19 mouse cellular contexts compared by ENCODE assay signal in genomic region chr2:79542191-79542980, GRCm38 (mm10).
DNase-seq lines count a peak whose midpoint lies in the region; ATAC-seq and TF ChIP-seq lines count a peak whose summit lies in the region.
"Had no signal": no experiment of that assay in that cellular context is flagged by ENCODE, and none has a peak within 500 bp of the region (broad histone marks: within the 10 kb centered on the region; RNA-seq: fewer than 3 reads in every experiment).

No protein-coding gene starts in this region.

- TF ChIP-seq CTCF in heart, adult 2 months (IDR thresholded peaks at IDR 0.05): no peak
- no peak for TF ChIP-seq CTCF in layer of hippocampus, adult 2 months (conservative IDR thresholded peaks at IDR 0.05)

- no peaks in the 10 kb centered on the region for H3K9me3 ChIP-seq in heart, embryonic 12.5 days (replicated peaks)
- H3K9me3 ChIP-seq: embryonic facial prominence, embryonic 10.5 days; G1E; limb, embryonic 13.5 days; midbrain, embryonic 12.5 days had no signal

- peak overlapping the region; percentile 75 for H3K27ac ChIP-seq in heart, adult 2 months
- no peak overlapping the region for H3K27ac ChIP-seq in heart, embryonic 12.5 days (ENCODE audit: poor library complexity, severe bottlenecking)
- H3K27ac ChIP-seq in layer of hippocampus, adult 2 months: peak overlapping the region; percentile 3; the same call in 1 of the 2 replicates
- H3K27ac ChIP-seq: embryonic facial prominence, embryonic 10.5 days; limb, embryonic 13.5 days; midbrain, embryonic 12.5 days had no signal

- no peak for TF ChIP-seq EP300 in heart, adult 2 months (IDR thresholded peaks at IDR 0.05; ENCODE audit: insufficient read depth, low read depth, low read length)

- H3K79me2 ChIP-seq in heart, adult 2 months (replicated peaks; ENCODE audit: control insufficient read depth, insufficient read depth, low read length): no peaks in the 10 kb centered on the region

- H3K4me3 ChIP-seq in heart, adult 2 months: no peak overlapping the region
- no peak overlapping the region for H3K4me3 ChIP-seq in heart, embryonic 12.5 days
- no peak overlapping the region for H3K4me3 ChIP-seq in layer of hippocampus, adult 2 months
- H3K4me3 ChIP-seq: embryonic facial prominence, embryonic 10.5 days; limb, embryonic 13.5 days; midbrain, embryonic 12.5 days had no signal

- no peak for TF ChIP-seq POLR2A in heart, adult 2 months (IDR thresholded peaks at IDR 0.05; ENCODE audit: insufficient read depth, low read depth, low read length)

- no peak overlapping the region for H3K4me2 ChIP-seq in heart, embryonic 12.5 days
- H3K4me2 ChIP-seq: limb, embryonic 13.5 days; midbrain, embryonic 12.5 days had no signal

- 76% methylated on average over 6 of the region's 6 CpGs for WGBS in heart, adult 2 months
- WGBS in heart, embryonic 12.5 days: 59% methylated on average over 6 of the region's 6 CpGs

- peaks cover 4% of the 10 kb centered on the region for H3K4me1 ChIP-seq in heart, adult 2 months (ENCODE audit: control insufficient read depth, insufficient read depth, low read length)
- peaks cover 36% of the 10 kb centered on the region for H3K4me1 ChIP-seq in heart, embryonic 12.5 days (replicated peaks)
- H3K4me1 ChIP-seq: embryonic facial prominence, embryonic 10.5 days; midbrain, embryonic 12.5 days had no signal

- H3K9ac ChIP-seq in heart, adult 2 months (ENCODE audit: low read depth, low read length): no peak overlapping the region
- H3K9ac ChIP-seq in heart, embryonic 12.5 days: no peak overlapping the region
- H3K9ac ChIP-seq: limb, embryonic 13.5 days; liver, postnatal 0 days; midbrain, embryonic 12.5 days had no signal

- no peaks in the 10 kb centered on the region for H3K27me3 ChIP-seq in heart, adult 2 months (ENCODE audit: control insufficient read depth, insufficient read depth, low read length)
- no peaks in the 10 kb centered on the region for H3K27me3 ChIP-seq in heart, embryonic 12.5 days (replicated peaks)
- H3K27me3 ChIP-seq: limb, embryonic 13.5 days; midbrain, embryonic 12.5 days had no signal

- no peak for ATAC-seq in heart, embryonic 12.5 days (ENCODE audit: insufficient number of reproducible peaks, low FRiP score)
- ATAC-seq: hindbrain, embryonic 16.5 days; liver, postnatal 0 days had no signal

- H3K36me3 ChIP-seq in heart, adult 2 months (ENCODE audit: control insufficient read depth, insufficient read depth, low read length): peaks cover 3% of the 10 kb centered on the region
- no peaks in the 10 kb centered on the region for H3K36me3 ChIP-seq in heart, embryonic 12.5 days
- H3K36me3 ChIP-seq: embryonic facial prominence, embryonic 10.5 days; G1E; limb, embryonic 13.5 days; midbrain, embryonic 12.5 days had no signal

- intact Hi-C loops in heart, adult 2 months (cut with DNase I): no loop called here

- DNase-seq in heart, adult 2 months: no peak
- DNase-seq in layer of hippocampus, adult 2 months (ENCODE audit: low spot score in 2 of 2): peak in 1 of 2 experiments; percentile 7
- no peak for DNase-seq in layer of hippocampus, postnatal 10 days (ENCODE audit: low spot score in 2 of 2)
- DNase-seq in 3134 (ENCODE audit: extremely low read depth, insufficient read length, low spot score): peak; percentile 6
- DNase-seq in brain, adult 2 months (ENCODE audit: low read depth, low spot score): peak; percentile 38
- DNase-seq in liver: no peak
- DNase-seq: adrenal gland, postnatal 14 days; cerebellum, postnatal 14 days; gastrocnemius, postnatal 14 days; kidney, adult 11 months; liver, postnatal 0 days; lung, postnatal 4 days; right cerebral cortex, postnatal 4 days had no signal

Comparison
In these comparisons a context has a peak if more than half of its experiments do, and no peak if none do; other contexts are left out.
1. DNase-seq: peak in 3134 (single experiment) and brain, adult 2 months (single experiment); none in heart, adult 2 months (0 of 2), layer of hippocampus, postnatal 10 days (0 of 2) and liver (single experiment).